Mouse (Mus musculus) effector memory CD4-positive, alpha-beta T cell, adult 7 months (primary cell): ENCODE results near the gene Gm43518. TPM values are rescaled to one million over a fixed set of nuclear protein-coding genes. Genes with fewer than 3 reads are reported as not detected.

Experiments
- polyA plus RNA-seq: library from polyadenylated mRNA; unstranded; fragments of 100-300 nt; shearing (Covaris generic); gene quantifications from one replicate; pipeline ENCODE4 v1.2.1, GENCODE M21; 2017

Gm43518 gene
- 3.1 TPM for polyA plus RNA-seq

DNA sequence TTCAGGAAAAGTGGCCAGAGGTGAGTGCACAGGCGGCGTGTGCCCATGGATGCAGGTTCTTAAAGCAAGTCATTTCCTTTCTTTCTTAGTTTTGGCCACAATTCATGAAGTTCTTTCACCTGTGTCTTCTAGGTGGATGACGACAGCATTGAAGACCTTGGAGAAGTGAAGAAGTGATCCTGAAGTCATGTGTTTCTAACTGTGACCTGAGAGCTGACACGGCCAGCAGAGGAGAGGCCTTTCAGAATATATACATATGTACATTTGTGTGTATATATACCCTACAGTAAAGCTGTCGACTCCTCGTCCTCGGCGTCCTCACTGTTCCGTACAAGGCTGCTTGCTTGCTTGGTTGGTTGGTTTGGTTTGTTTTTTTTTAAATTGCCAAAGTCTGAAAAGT is at the start of gene Gm43518:
Gm43518 (plus strand) TSS at position 301 of the 400 bp plus-strand sequence.

DNA sequence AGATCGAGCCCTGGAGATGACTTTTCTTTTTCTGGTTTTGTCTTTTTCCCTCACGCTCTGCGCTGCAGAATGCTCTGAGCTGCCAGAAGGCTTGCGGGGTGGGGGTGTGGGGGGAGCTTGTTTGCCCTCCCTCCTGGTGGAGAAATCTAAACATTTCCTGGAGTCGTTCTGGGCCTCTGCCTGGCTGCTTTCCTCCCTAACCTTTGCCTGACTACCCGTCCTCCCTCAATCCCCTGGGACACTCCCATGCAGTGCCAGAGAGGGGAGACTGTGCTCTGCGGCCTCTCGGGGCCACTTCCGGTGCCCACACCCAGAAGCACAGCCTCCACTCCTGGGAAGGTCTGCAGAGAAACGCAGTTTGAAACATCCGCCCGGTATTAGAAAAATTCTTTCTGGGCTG is 47.3 kb upstream of the Gm43518 start, which contains the start of gene Hcar1:
Hcar1 (minus strand) TSS at position 93 of the 400 bp plus-strand sequence.

GRCm38 (mm10) chr5:123906976-123907630 is 20.1 kb upstream of the Gm43518 start, which contains the start of gene Denr:
Gene Denr (plus strand): TSS chr5:123907175.

DNA sequence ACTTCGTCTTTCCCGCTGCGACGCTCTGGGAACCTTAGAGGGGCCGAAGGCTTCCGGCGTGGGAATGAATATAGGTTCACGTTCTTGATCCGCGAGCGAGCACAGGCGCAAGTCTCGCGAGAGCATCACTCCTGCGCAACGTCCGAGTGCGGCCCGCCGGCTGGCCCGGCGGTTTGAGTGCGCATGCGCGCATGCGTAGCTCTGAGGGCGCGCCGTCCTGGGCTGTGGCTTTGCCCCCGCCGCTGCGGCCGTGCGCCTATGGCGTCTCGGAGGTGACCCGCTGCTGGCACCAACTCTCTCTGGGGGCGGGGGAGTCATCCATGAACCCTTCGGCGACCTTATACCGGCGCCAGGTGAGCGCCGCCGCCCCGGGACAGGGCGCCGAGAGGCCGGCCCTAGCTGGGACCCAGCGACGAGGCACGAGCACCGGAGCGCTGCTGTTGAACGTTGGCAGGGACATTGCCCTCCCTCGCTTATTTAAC is 3.3 kb downstream of the Gm43518 start, which contains the start of gene Ccdc62:
Ccdc62 (plus strand) TSS at position 172 of the 482 bp plus-strand sequence.

GRCm38 (mm10) chr5:123973299-123974178 is 46.3 kb downstream of the Gm43518 start, which contains the start of gene Hip1r:
Gene Hip1r (plus strand): TSS chr5:123973628.

Other genes starting within 250 kb of the Gm43518 start
- 147 TPM for gene Clip1, start 242.8 kb upstream of the Gm43518 start, polyA plus RNA-seq
- gene Zcchc8, start 206.3 kb upstream of the Gm43518 start, polyA plus RNA-seq: 65.1 TPM
- 290 TPM for gene Rsrc2, start 178.0 kb upstream of the Gm43518 start, polyA plus RNA-seq
- gene Kntc1, start 177.7 kb upstream of the Gm43518 start, polyA plus RNA-seq: 4.0 TPM
- gene Hcar2, start 61.9 kb upstream of the Gm43518 start, polyA plus RNA-seq: 0.26 TPM
- not detected for gene Hcar1, start 47.4 kb upstream of the Gm43518 start, polyA plus RNA-seq
- 64.7 TPM for gene Denr, start 20.2 kb upstream of the Gm43518 start, polyA plus RNA-seq
- gene Ccdc62, start 3.3 kb downstream of the Gm43518 start, polyA plus RNA-seq: 3.6 TPM
- gene Hip1r, start 46.2 kb downstream of the Gm43518 start, polyA plus RNA-seq: 102 TPM
- 3,656 TPM for gene Vps37b, start 104.9 kb downstream of the Gm43518 start, polyA plus RNA-seq
- gene Abcb9, start 168.4 kb downstream of the Gm43518 start, polyA plus RNA-seq: 92.3 TPM
- gene Ogfod2, start 184.9 kb downstream of the Gm43518 start, polyA plus RNA-seq: 40.9 TPM
- gene Arl6ip4, start 188.7 kb downstream of the Gm43518 start, polyA plus RNA-seq: 46.0 TPM